Mouse (Mus musculus) liver, postnatal 0 days (tissue): ENCODE measurements at regions not wholly inside any gene's neighbourhood (a gene's known extent, or its start where the extent isn't known, plus 50 kb on each side); places are given as distances from the start of the nearest gene placed in this dataset.

ENCODE experiments used
- CTCF ChIP-seq: sonication (generic); IDR thresholded peaks from 2 replicates; pipeline ENCODE4 v1.5.1; 2016; ENCODE audit warnings: antibody characterized with exemption, low read depth
- EP300 ChIP-seq: IDR thresholded peaks from 2 replicates; pipeline ENCODE4 v1.6.1; 2016; ENCODE audit warnings: antibody characterized with exemption, low read depth, mild to moderate bottlenecking

DNA sequence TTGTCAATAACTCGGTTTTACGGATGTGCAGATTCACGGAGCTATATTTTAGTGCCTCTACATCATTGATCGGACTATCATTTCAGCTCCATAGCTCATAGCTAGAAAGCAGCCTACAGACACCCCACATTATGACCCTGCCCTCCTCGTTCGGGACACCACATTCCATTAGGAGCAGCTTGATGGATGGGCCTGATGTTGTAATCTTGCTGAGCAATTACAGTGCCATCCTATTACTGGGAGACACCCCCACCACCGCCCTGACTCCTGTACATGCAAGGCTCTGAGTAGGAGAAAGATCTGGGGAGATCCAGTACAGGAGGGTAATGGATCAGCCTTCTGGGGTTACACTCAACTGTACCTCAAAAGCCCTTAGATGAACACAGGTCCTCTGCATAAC, 120.2 kb downstream of the 2410131K14Rik start:
- TF ChIP-seq CTCF (no peak), EP300 (no peak)
